ENCODE assay signal across 8 mouse cellular contexts in genomic region chr9:72985250-72986220, GRCm38 (mm10). TPM values are rescaled to one million over a fixed set of nuclear protein-coding genes. Genes with fewer than 3 reads are reported as not detected.
DNase-seq lines count a peak whose midpoint lies in the region; ATAC-seq and TF ChIP-seq lines count a peak whose summit lies in the region.

Gene Ccpg1os (minus strand): TSS chr9:72985382.
Gene Ccpg1 (plus strand): TSS chr9:72985429.

- peak; percentile 79 for TF ChIP-seq POLR2A in cortical plate, adult 2 months (IDR thresholded peaks at IDR 0.05; ENCODE audit: extremely low read depth, insufficient read depth, low read length)

- H3K4me1 ChIP-seq in cortical plate, adult 2 months (ENCODE audit: control insufficient read depth, insufficient read depth, low read length) = peaks cover 4% of the 10 kb centered on the region; the same call in 1 of the 2 replicates
- peaks cover 41% of the 10 kb centered on the region for H3K4me1 ChIP-seq in megakaryocyte, embryonic 14.5 days

- no peak for TF ChIP-seq CTCF in cortical plate, adult 2 months (IDR thresholded peaks at IDR 0.05; ENCODE audit: extremely low read depth, insufficient read depth, low read length)

- DNase-seq in gastrocnemius, adult 8-10 months (ENCODE audit: low spot score in 2 of 2) = peak; percentile 95 to 96
- peak; percentile 79 for DNase-seq in hindlimb bud, embryonic 11.5 days (ENCODE audit: extremely low spot score, low read depth, low spot score)
- peak; percentile 86 to 99 for DNase-seq in left cerebral cortex, adult 8-10 months (ENCODE audit: low spot score in 2 of 2)
- DNase-seq in right cerebral cortex, postnatal 10 days (ENCODE audit: low spot score in 2 of 2) = peak; percentile 99
- DNase-seq in urinary bladder, postnatal 25 days (ENCODE audit: low spot score) = peak; percentile 89

- H3K4me3 ChIP-seq in cortical plate, adult 2 months (ENCODE audit: insufficient read depth, low read length) = peak within 1 kb of the TSS; percentile 70
- peak within 1 kb of the TSS; percentile 96 for H3K4me3 ChIP-seq in megakaryocyte, embryonic 14.5 days (replicated peaks)

- ATAC-seq in activated CD4-positive, CD25-positive, alpha-beta regulatory T cell, adult 4 months = peak; percentile 96

- no peaks in the 10 kb centered on the region for H3K27me3 ChIP-seq in megakaryocyte, embryonic 14.5 days (replicated peaks)

- H3K27ac ChIP-seq in cortical plate, adult 2 months (ENCODE audit: insufficient read depth, low read length) = peak within 1 kb of the TSS; percentile 66

- H3K36me3 ChIP-seq in megakaryocyte, embryonic 14.5 days (replicated peaks; ENCODE audit: low read length) = no peaks in the 10 kb centered on the region

- H3K9me3 ChIP-seq in megakaryocyte, embryonic 14.5 days = no peaks in the 10 kb centered on the region

RNA-seq across cellular contexts. Expression of gene Ccpg1os, which starts in this region (rescaled TPM):
- 1 to 10 TPM; 3.4 to 7.9 TPM for polyA plus RNA-seq in activated CD4-positive, CD25-positive, alpha-beta regulatory T cell, adult 4 months (2017; shearing (Covaris generic))
- polyA plus RNA-seq in cortical plate, adult 2 months (2012; rRNA removed) = 16.6 and 18.3 TPM in 2 replicates
- total RNA-seq in gastrocnemius, adult 8-10 months (2022) = 10 to 100 TPM; 11.2 to 15.6 (median 11.9) TPM
- 10 to 100 TPM; 10.9 to 14.0 (median 12.2) TPM for total RNA-seq in left cerebral cortex, adult 8-10 months (2022)
- polyA plus RNA-seq in megakaryocyte, embryonic 14.5 days (2012; ENCODE audit: insufficient read depth, low replicate concordance) = 0.69 and 4.6 TPM in 2 replicates

RNA-seq across cellular contexts. Expression of gene Ccpg1, which starts in this region (rescaled TPM):
- 10 to 100 TPM; 72.5 to 77.4 TPM for polyA plus RNA-seq in activated CD4-positive, CD25-positive, alpha-beta regulatory T cell, adult 4 months (2017; shearing (Covaris generic))
- polyA plus RNA-seq in cortical plate, adult 2 months (2012; rRNA removed) = 70.8 and 81.8 TPM in 2 replicates
- total RNA-seq in gastrocnemius, adult 8-10 months (2022) = 100 to 1,000 TPM in 1 of 4 experiments, 10 to 100 TPM in 3; 78.5 to 101 (median 82.0) TPM
- 100 to 1,000 TPM in 3 of 4 experiments, 10 to 100 TPM in 1; 91.0 to 108 (median 102) TPM for total RNA-seq in left cerebral cortex, adult 8-10 months (2022)
- 0.58 and 3.9 TPM in 2 replicates for polyA plus RNA-seq in megakaryocyte, embryonic 14.5 days (2012; ENCODE audit: insufficient read depth, low replicate concordance)

Comparison
In these comparisons a context has a peak if more than half of its experiments do, and no peak if none do; other contexts are left out.
1. Peak in every context shown above with its lines: DNase-seq, ATAC-seq, H3K4me3 ChIP-seq and H3K27ac ChIP-seq.
2. RNA of gene Ccpg1 (polyA plus RNA-seq): 72.5 to 77.4 TPM in activated CD4-positive, CD25-positive, alpha-beta regulatory T cell, adult 4 months and 70.8 to 81.8 TPM in cortical plate, adult 2 months; 0.58 to 3.9 TPM in megakaryocyte, embryonic 14.5 days; every median in the first group is over 10 times any median in the second.